Mouse (Mus musculus) lung, embryonic 14.5 days (tissue): Measurements from ENCODE around the gene Cbx7. TPM values are rescaled to one million over a fixed set of nuclear protein-coding genes. Genes with fewer than 3 reads are reported as not detected.

ENCODE experiments used
- ATAC-seq: fragments of 200-750 bp; cut with Nextera tagmentation; 2 replicates; pipeline ENCODE4 v1.8.0; 2017; ENCODE audit warnings: mild to moderate bottlenecking, moderate TSS enrichment, moderate library complexity; ENCODE audit not compliant: insufficient read depth
- DNase-seq: peaks from one replicate; pipeline ENCODE4 v3.0.0-alpha.2; 2015
- H3K27ac ChIP-seq: fragments of 300-500 bp; sonication (generic); 2 replicates; pipeline ENCODE4 v1.5.1; 2014; ENCODE audit warnings: low read depth, mild to moderate bottlenecking, moderate library complexity
- H3K27me3 ChIP-seq: fragments of 300-500 bp; sonication (generic); 2 replicates; pipeline ENCODE4 v1.6.1; 2014; ENCODE audit warnings: low read length, control low read depth; ENCODE audit not compliant: insufficient read depth
- H3K36me3 ChIP-seq: fragments of 300-500 bp; sonication (generic); 2 replicates; pipeline ENCODE4 v1.6.1; 2014; ENCODE audit warnings: control low read depth; ENCODE audit not compliant: insufficient read depth
- H3K4me1 ChIP-seq: fragments of 300-500 bp; sonication (generic); 2 replicates; pipeline ENCODE4 v1.6.1; 2014; ENCODE audit warnings: antibody characterized with exemption, control low read depth; ENCODE audit not compliant: insufficient read depth
- H3K4me2 ChIP-seq: fragments of 300-500 bp; sonication (generic); 2 replicates; pipeline ENCODE4 v1.6.1; 2014; ENCODE audit warnings: mild to moderate bottlenecking
- H3K4me3 ChIP-seq: fragments of 300-500 bp; sonication (generic); 2 replicates; pipeline ENCODE4 v1.5.1; 2014; ENCODE audit warnings: low read depth, low read length
- H3K9ac ChIP-seq: fragments of 300-500 bp; sonication (generic); 2 replicates; pipeline ENCODE4 v1.6.1; 2014
- H3K9me3 ChIP-seq: fragments of 300-500 bp; sonication (generic); 2 replicates; pipeline ENCODE4 v1.6.1; 2016; ENCODE audit warnings: low read depth, low read length, control low read depth
- CTCF ChIP-seq: IDR thresholded peaks from 2 replicates; pipeline ENCODE4 v1.5.1; 2016; ENCODE audit warnings: antibody characterized with exemption, low read depth
- WGBS: fragments of 180-500 bp; shearing (Covaris S2); extraction: QIAGEN DNeasy Blood & Tissue Kit; methylation state at CpG from one replicate; pipeline ENCODE4 v1.1.7; 2014; 5-methylcytosine and 5-hydroxymethylcytosine counted together
- polyA plus RNA-seq: library from polyadenylated mRNA; unstranded; fragments of >200 nt; fragmentation: Nextera tagmentation; extraction: Ambion mirVana; gene quantifications from 2 replicates; pipeline ENCODE4 v1.2.1, GENCODE M21; 2014

Gene Cbx7
- polyA plus RNA-seq, 1 experiment from 2014 or later: 2.3 TPM

GRCm38 (mm10) chr15:79984152-79984551, 13.2 kb upstream of the Cbx7 start:
- ATAC-seq (peak; percentile 49), DNase-seq (peak; percentile 24)
- Histone ChIP-seq H3K4me3 (no peak overlapping the region), H3K4me2 (no peak overlapping the region), H3K27me3 (no peaks in the 10 kb centered on the region), H3K9ac (no peak overlapping the region), H3K9me3 (no peaks in the 10 kb centered on the region), H3K36me3 (no peaks in the 10 kb centered on the region), H3K4me1 (no peaks in the 10 kb centered on the region), H3K27ac (no peak overlapping the region; the same call in 1 of the 2 replicates)
- 10% methylated on average over 7 of the region's 7 CpGs for WGBS
- no peak for TF ChIP-seq CTCF

- H3K27me3 ChIP-seq: no peaks in the 10 kb centered on the region
- no peak for TF ChIP-seq CTCF
- no peaks in the 10 kb centered on the region for H3K36me3 ChIP-seq
- H3K27ac ChIP-seq: no peak overlapping the region
- H3K9me3 ChIP-seq: no peaks in the 10 kb centered on the region
- no peak overlapping the region for H3K9ac ChIP-seq
- H3K4me2 ChIP-seq: no peak overlapping the region
- no peaks in the 10 kb centered on the region for H3K4me1 ChIP-seq
- WGBS: 66% methylated on average over 11 of the region's 11 CpGs
- no peak overlapping the region for H3K4me3 ChIP-seq
- DNase-seq: peak; percentile 20
- ATAC-seq: no peak
Observed at GRCm38 (mm10) chr15:79980716-79981115, 9.8 kb upstream of the Cbx7 start.

- H3K4me3 ChIP-seq: no peak overlapping the region
- no peak for DNase-seq
- no peak overlapping the region for H3K9ac ChIP-seq
- no peak overlapping the region for H3K27ac ChIP-seq
- TF ChIP-seq CTCF: no peak
- H3K36me3 ChIP-seq: no peaks in the 10 kb centered on the region
- no peak overlapping the region for H3K4me2 ChIP-seq
- H3K4me1 ChIP-seq: no peaks in the 10 kb centered on the region
- WGBS: 93% methylated on average over 11 of the region's 11 CpGs
- H3K27me3 ChIP-seq: no peaks in the 10 kb centered on the region
- no peaks in the 10 kb centered on the region for H3K9me3 ChIP-seq
- ATAC-seq: no peak
Observed at GRCm38 (mm10) chr15:79972186-79972585, 1.3 kb upstream of the Cbx7 start.

GRCm38 (mm10) chr15:79970491-79970890, 428 bp downstream of the Cbx7 start:
- DNase-seq (no peak), ATAC-seq (no peak)
- H3K4me1 ChIP-seq: no peaks in the 10 kb centered on the region
- H3K9me3 ChIP-seq: no peaks in the 10 kb centered on the region
- H3K27ac ChIP-seq: no peak overlapping the region
- no peak overlapping the region for H3K4me3 ChIP-seq
- no peak overlapping the region for H3K9ac ChIP-seq
- no peaks in the 10 kb centered on the region for H3K36me3 ChIP-seq
- H3K27me3 ChIP-seq: no peaks in the 10 kb centered on the region
- no peak for TF ChIP-seq CTCF
- no peak overlapping the region for H3K4me2 ChIP-seq
- 94% methylated on average over 18 of the region's 18 CpGs for WGBS

GRCm38 (mm10) chr15:79967346-79967745, 3.6 kb downstream of the Cbx7 start:
- H3K9ac ChIP-seq: no peak overlapping the region
- no peaks in the 10 kb centered on the region for H3K27me3 ChIP-seq
- no peak for TF ChIP-seq CTCF
- no peak overlapping the region for H3K27ac ChIP-seq
- 76% methylated on average over 6 of the region's 6 CpGs for WGBS
- no peaks in the 10 kb centered on the region for H3K36me3 ChIP-seq
- DNase-seq (no peak), ATAC-seq (no peak)
- H3K9me3 ChIP-seq: no peaks in the 10 kb centered on the region
- H3K4me3 ChIP-seq: no peak overlapping the region
- no peaks in the 10 kb centered on the region for H3K4me1 ChIP-seq
- no peak overlapping the region for H3K4me2 ChIP-seq

GRCm38 (mm10) chr15:79964376-79964775, 6.5 kb downstream of the Cbx7 start:
- Histone ChIP-seq H3K9me3 (no peaks in the 10 kb centered on the region), H3K9ac (no peak overlapping the region), H3K4me1 (no peaks in the 10 kb centered on the region), H3K27ac (no peak overlapping the region), H3K4me2 (no peak overlapping the region), H3K36me3 (no peaks in the 10 kb centered on the region), H3K27me3 (no peaks in the 10 kb centered on the region), H3K4me3 (no peak overlapping the region)
- DNase-seq (no peak), ATAC-seq (no peak)
- no peak for TF ChIP-seq CTCF
- WGBS: 64% methylated on average over 7 of the region's 7 CpGs

GRCm38 (mm10) chr15:79962661-79963060, 8.3 kb downstream of the Cbx7 start:
- WGBS: 87% methylated on average over 18 of the region's 18 CpGs
- H3K36me3 ChIP-seq: no peaks in the 10 kb centered on the region
- no peak overlapping the region for H3K4me2 ChIP-seq
- H3K27ac ChIP-seq: no peak overlapping the region
- no peak for TF ChIP-seq CTCF
- H3K4me3 ChIP-seq: no peak overlapping the region
- H3K27me3 ChIP-seq: no peaks in the 10 kb centered on the region
- no peaks in the 10 kb centered on the region for H3K4me1 ChIP-seq
- no peaks in the 10 kb centered on the region for H3K9me3 ChIP-seq
- ATAC-seq (no peak), DNase-seq (no peak)
- no peak overlapping the region for H3K9ac ChIP-seq

GRCm38 (mm10) chr15:79961366-79961921, 9.5 kb downstream of the Cbx7 start:
- WGBS: 56% methylated on average over 9 of the region's 9 CpGs
- H3K9ac ChIP-seq: no peak overlapping the region
- no peak overlapping the region for H3K4me3 ChIP-seq
- H3K36me3 ChIP-seq: no peaks in the 10 kb centered on the region
- peak; percentile 41 for TF ChIP-seq CTCF
- H3K4me1 ChIP-seq: no peaks in the 10 kb centered on the region
- no peak overlapping the region for H3K27ac ChIP-seq
- H3K4me2 ChIP-seq: no peak overlapping the region
- ATAC-seq (no peak), DNase-seq (no peak)
- no peaks in the 10 kb centered on the region for H3K27me3 ChIP-seq
- H3K9me3 ChIP-seq: no peaks in the 10 kb centered on the region
